Mouse (Mus musculus): ENCODE results near the gene Ptpro. TPM values are rescaled to one million over a fixed set of nuclear protein-coding genes. Genes with fewer than 3 reads are reported as not detected.

Ptpro gene
- total RNA-seq, 2 experiments from 2014 or later, result 25.5 to 27.5 TPM

DNA sequence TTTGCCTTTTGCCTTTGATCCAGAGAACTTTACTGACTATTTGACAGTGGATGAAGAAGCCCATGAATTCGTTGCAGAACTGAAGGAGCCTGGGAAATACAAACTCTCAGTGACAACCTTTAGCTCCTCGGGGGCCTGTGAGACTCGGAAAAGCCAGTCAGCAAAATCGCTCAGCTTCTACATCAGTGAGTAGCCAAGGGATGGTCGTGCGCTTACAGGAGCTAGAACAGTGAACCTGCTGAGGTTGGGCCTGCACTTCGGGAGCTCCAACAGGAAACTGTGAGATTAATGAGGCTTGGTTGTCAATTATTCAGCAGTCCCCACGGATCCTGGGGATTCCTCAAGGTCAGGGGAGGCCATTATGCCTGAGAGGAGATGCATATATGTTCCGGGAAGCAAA is 130.4 kb downstream of the Ptpro start:
- DNase-seq (ENCODE audit: low spot score in 2 of 2), result no peak

DNA sequence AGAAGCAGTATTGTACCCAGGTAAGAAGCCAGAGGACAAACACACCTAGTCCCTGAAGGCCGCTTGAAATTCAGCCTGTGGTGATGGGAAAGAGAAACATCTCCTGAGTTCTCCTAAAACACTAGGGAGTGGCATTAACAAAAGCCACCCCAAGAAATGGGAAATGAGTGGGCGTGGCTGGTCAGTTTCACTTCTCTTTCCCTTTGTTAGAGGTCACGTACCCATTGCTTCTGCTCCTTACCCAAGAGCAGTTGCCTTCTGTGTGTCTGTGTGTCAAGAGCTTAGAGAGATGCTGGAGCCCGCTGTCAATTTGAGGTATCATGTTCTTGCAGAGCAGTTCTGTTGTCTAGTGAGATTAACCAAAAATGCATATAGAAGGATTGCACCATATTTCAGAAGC is 134.2 kb downstream of the Ptpro start:
- DNase-seq (ENCODE audit: low spot score in 2 of 2), result no peak

DNA sequence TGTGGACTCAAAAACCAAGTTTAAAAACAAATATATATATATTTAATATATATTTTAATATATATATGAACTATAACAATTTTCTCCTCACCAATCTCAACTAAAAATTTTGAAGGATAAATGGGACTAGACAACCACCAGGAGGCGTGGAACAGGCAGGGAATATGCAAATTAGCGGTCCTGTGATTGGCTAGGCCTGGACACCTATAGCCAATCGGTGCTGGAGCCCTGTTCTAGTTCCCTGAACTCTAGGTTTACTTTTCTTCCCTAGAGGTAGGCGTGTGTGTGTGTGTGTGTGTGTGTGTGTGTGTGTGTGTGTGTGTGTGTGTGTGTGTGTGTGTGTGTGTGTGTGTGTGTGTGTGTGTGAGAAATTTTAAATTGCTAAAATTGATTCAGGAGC is 134.8 kb downstream of the Ptpro start:
- DNase-seq (ENCODE audit: low spot score in 2 of 2), result no peak

DNA sequence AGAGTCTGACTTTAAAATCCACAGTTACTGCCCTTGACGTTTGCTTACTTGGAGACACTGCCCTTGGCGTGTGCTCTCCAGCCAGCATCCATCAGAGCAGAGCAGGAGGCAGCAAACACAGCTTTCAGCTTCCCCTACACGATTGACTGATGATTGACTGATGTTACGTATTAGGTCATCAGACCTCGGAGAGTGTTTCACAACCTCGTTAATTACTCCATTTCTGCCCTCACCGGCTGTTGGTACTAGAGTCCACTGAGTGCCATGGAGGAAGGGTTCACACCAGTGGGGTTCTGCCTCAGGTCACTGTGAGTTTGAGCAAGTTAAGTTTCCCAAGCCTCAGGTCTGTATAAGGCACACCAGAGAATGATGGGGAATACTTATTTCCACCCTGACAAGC is 143.0 kb downstream of the Ptpro start:
- no peak for DNase-seq (ENCODE audit: low spot score in 2 of 2)

DNA sequence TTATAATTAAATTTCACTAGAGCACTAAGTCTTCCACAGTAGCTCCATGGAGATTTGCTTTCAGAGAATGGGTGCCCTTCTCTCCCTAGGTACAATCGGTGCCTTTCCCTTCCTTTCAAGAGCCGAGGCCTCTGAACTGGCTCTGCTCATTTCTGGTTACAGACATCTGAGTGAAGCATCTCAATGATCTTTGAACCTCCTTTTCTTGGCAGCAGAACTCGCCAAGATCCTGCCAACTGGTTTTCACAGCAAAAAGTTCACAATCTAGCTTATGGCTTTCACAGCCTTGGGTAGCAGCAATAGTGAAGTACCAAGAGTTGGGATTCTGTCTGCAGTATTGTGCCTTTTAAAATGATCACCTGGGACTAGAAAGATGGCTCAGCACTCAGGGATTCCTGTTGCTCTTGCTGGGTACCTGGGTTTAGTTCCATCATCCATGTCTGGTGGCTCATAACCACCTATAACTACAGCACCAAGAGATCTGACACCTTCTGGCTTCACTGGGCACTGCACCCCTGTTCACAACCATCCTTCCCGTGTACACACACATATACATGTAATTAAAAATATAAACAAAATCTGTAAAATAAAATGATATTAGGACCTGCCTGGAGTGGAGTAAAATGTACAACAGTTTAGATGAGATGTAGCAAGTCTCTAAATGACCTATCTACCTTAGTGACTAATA is 144.1 kb downstream of the Ptpro start:
- no peak for DNase-seq (ENCODE audit: low spot score in 2 of 2)

DNA sequence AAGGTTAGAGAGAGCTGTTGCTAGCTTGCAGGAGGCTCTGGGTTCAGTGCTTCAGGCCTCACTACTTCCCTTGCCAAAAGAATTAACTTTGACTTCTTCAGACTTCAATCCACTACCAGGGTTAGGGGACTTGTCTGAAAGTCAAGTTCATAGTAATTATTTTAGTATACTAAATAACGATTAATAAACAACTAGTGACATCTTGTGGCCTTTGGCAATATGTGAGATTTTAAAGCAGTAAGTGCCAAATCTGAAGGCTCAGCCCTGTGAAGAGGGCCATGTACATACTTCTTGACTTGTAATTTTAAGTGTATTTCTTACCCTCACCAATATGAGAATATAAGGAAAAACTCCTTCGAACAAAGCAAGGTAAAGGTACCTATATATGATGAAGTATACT is 145.2 kb downstream of the Ptpro start:
- no peak for DNase-seq (ENCODE audit: low spot score in 2 of 2)

DNA sequence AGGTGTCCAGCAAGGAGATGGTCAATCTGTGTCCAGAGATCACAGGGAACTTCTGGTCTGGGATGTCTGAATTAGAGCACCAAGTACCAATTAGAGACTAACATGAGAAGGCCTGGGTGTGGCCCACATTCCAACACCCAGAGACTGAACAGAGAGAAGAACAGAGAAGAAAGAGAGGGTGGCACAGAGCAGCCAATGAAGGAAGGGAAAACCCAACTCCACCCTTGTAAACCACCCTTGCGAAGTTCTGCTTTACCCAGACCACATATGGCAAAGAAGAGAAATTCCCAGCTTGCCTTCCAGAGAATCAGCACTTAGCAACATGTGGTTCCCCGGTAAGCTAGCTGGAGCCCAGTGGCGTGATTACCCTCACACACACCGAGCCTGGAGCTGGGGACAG is 152.1 kb downstream of the Ptpro start:
- no peak for DNase-seq (ENCODE audit: low spot score in 2 of 2)

DNA sequence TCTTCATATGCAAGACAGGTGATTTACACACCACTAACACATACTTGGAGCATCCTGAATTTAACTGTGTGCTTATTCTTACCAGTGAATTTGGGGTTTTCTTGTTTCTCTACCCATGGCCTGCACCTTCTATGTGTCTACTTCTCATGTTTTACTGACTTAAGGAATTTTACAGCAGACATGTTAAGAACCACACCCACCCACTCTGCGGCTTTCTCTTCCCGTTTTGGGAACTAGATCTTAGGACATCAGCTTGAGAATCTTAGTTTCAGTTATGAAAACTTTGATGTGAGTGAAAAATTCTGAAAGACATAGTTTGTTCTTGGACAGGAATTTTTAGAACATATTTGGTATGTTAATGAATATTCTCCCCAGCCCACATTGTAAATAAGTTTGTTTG is 153.6 kb downstream of the Ptpro start:
- no peak for DNase-seq (ENCODE audit: low spot score in 2 of 2)

DNA sequence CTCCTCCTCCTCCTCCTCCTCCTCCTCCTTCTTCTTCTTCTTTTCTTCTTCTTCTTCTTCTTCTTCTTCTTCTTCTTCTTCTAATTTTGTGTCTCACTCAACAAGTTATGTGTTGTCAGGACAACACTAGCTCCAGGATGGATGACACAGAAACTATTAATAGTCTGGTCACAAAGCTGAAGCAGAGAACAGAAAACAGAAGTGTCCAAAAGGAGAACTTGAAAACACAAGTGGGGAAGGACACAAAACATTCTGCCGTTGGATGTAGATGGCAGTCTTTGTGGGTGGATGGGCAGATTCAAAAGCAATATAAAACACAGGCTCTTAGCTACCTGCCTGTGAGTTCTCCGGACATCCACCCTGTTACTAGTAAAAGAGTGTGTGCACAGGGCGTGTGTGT is 158.4 kb downstream of the Ptpro start:
- no peak for DNase-seq (ENCODE audit: low spot score in 2 of 2)

DNA sequence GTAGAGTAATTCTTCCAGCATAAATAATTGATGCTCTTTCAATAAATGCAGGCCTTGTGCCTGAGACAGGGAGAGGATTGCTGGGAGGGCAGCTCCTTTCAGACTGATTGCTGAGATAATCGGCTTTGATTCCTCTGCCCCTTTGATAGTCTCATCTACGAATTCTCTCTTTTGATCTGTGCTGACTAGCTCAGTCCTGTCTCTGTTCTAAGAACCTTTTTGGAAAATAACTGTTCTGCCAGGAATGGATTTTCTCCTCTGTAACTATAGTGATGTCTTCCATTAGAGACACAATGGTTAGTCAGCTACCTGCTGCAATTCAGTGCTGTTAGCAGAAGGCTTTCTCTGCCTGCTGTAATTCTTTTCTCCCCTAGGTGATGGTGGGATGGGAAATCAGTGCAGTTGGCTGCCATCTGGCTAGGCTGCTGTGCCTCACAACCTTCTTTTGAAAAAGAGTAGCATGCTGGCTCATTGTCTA is 159.8 kb downstream of the Ptpro start:
- no peak for DNase-seq (ENCODE audit: low spot score in 2 of 2)

DNA sequence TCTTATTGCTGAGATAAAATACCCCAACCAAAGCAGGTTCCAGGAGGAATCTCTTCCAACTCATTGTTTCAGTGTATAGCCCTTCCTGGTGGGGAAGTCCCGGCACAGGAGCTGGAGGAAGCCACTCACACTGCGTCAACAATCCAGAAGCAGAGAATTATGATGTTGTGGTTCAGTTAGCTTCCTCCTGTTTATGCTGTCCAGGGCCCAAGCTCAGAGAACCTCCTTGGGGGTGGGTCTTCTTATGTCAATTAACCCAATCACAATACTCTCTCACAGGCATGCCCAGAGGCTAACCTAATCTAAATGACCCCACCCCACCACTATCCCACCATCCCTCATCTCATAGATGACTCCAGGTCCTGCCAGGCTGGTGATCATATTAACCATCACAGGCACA is 160.9 kb downstream of the Ptpro start:
- DNase-seq (ENCODE audit: low spot score in 2 of 2), result no peak

DNA sequence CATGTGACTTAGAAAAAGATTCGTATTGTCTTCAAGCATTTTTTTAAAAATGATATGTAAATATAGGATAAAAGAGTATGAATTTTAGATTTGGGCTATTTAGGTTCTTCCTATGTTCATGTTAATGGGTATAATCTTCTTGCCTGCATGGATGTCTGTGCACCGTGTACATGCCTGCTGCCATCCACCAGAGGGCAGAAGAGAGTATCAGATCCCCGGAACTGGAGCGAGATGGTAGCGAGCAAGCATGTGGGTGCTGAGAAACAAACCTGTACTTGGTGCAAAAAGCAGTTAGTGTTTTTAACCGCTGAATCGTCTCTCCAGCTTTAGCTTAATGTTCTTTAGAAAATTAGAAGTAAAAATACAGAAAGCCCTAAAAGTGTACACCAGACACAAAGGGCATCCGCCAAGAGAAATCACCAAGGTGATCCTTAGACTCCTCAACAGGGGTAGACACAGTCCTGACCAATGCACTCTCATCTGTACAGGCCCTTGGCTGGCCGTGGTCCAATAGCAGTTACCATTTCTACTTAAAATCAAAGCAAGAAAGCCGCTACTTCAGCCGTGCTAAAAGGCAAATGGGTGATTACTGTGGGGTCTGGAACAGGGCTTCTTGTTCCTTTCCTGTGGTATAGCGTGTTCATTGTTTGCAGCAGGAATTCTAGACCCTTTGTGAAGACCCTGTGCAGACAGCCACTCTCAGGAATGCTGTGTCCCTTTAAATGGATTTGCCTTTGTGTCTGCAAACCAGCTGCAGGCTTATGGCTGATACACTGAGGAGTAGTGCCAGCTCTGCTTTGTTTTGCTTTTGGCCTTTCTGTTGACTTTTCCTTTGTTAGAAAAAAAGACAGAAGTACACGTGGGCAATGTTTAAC is 162.6 kb downstream of the Ptpro start:
- peak; percentile 42 to 61 for DNase-seq (ENCODE audit: low spot score in 2 of 2)

DNA sequence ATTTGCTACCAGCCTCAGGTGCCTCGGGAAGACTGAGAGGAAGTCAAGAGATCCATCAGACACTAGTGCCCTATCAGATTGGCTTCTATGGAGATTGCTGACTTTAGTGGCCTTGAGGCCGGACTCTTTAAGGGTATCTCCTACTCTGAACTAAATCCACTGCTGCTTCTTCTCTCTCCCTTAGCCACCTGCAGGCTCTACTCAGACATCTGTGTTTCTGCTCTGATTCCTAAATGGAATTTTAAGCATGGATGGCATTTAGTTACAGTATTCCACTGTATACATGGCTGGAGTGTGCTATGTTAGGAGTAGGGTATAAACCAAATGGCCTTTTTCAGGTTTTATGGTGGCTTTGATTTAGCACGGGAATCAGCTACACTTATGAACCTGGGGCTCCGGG is 170.7 kb downstream of the Ptpro start:
- DNase-seq (ENCODE audit: low spot score in 2 of 2), result no peak

DNA sequence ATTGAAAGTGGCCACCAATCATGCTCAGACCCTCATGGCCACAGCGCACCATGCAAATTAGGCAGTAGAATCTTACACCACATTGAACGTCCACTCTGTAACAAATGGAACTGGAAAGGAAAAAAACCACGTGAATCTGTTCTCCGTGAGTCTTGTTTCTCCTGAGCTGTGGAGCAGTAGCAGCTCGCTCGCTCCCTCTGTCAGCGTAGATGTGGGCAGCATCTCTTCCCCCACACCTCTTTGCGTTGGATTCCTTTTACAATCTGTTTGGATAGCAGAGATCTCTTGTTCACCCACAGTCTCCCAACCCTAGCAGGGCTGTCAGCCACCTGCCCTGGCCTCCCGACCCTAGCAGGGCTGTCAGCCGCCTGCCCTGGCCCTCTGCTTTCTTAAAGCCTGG is 171.7 kb downstream of the Ptpro start:
- DNase-seq (ENCODE audit: low spot score in 2 of 2), result no peak

DNA sequence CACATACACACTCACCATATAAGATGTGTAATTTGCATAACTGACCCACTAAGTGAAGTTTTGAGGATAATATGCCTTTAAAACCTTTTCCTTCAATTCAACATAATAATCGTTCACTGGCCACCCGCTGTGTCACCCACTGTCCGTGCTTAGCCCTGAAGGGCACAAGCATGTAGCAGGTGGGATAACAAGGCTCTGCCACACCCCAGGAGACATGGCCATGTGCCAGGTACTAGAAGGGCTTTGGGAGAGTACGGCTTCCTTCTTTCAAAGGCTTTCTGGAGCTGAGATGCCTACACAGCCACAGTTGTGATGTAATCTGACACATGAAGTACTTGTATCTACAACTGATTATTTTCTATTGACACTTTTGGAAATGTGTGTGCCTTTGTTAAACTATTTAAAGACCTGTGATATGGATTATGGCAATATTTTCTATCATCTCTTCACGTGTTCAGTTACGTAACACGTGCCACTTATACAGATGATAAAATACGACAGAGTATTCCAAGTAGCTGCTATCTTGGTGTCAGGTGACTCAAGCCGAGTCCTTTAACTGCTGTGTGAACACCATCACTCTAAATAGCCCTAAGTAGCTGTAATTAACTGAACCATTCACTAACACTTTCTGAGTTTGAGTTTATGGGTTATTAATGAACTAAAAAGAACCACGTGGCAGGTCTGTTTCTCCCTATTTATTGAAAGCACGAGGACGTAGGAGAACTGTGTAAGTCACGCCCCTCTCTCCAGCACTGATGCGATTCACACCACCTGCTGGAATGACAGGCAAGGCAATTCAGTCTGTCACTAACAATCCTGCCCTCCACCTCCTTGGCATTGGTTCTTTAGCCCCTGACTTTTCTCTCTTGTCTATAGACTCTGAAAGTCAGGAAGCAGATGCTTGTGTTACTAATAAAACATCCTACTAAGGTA is 173.6 kb downstream of the Ptpro start:
- no peak for DNase-seq (ENCODE audit: low spot score in 2 of 2)

DNA sequence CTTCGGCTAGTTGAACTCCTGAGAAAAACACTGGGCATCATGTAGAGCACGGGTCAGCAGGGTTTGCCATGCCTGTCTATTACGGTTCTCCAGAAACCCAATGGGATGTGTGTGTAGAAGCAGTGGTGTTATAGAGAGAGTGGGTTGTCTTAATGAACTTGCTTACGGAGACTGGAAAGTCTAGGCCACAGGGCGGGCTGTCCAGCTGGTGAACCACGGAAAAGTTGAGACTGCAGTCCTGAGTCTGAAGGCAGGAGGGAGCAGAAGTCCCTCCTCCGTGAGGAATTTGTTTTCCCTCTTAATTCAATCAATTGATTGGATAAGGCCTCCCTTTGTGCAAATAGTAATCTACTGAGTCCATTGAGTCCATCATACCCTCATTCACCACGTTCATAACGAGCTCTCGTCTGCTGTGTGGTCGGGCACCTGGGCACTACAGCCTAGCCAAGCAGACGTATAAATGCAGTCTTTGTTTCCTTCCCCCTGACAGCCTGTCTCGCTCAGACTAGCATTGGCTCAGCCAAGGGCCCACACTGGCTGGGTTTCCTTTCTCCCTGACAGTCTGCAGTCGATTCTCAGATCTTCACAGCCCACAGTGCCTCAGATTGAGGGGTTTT is 181.5 kb downstream of the Ptpro start:
- no peak for DNase-seq (ENCODE audit: low spot score in 2 of 2)

DNA sequence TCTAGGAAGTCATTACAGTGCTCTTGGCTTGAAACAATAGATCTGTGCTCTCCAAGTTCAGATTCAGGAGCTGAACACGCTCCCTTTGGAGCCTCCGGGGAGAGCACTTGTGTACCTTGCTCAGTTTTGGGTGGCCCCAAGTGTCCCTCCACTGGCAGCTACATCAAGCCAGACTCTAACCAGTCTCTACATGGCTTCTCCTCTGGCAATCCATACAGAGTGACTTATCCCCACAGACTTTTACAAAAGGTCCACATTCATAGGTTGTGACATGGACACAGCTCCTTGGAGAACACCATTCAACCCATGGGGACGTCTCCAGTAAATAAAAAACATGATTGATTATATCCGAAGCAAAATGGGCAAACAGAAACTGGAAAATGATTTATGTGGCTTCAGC is 185.4 kb downstream of the Ptpro start:
- no peak for DNase-seq (ENCODE audit: low spot score in 2 of 2)

DNA sequence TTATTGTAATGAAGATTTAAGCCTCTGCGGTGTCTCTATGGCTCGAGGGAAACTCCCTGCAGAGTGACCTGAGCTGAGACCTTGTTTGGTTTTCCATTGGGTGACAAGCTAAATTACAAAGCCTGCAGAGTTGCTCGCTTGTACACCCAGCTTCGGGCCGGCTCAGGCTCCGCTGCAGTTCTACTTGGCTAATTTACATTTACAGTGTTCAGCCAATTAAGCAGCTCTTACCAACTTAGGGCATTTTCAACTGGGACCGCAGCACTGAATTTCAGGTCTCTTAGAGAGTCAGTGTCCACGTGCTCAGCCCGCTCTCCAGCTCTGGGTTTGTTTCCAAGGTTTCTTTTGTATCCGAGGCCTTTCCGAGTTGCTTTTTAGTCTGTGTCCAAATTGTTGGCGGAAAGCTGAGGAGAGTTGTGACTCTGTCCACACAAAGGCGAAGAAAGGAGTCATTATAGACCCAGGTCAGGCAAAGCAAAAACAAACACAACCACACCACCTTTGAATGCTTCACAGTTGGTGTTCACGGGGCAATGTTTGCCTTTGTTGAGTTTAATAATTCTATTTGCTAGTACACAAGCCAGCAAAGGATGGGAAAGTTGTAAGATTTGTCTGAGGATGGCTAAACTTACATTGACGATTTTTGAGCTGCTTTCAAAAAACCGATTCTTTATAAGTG is 185.9 kb downstream of the Ptpro start:
- no peak for DNase-seq (ENCODE audit: low spot score in 2 of 2)

DNA sequence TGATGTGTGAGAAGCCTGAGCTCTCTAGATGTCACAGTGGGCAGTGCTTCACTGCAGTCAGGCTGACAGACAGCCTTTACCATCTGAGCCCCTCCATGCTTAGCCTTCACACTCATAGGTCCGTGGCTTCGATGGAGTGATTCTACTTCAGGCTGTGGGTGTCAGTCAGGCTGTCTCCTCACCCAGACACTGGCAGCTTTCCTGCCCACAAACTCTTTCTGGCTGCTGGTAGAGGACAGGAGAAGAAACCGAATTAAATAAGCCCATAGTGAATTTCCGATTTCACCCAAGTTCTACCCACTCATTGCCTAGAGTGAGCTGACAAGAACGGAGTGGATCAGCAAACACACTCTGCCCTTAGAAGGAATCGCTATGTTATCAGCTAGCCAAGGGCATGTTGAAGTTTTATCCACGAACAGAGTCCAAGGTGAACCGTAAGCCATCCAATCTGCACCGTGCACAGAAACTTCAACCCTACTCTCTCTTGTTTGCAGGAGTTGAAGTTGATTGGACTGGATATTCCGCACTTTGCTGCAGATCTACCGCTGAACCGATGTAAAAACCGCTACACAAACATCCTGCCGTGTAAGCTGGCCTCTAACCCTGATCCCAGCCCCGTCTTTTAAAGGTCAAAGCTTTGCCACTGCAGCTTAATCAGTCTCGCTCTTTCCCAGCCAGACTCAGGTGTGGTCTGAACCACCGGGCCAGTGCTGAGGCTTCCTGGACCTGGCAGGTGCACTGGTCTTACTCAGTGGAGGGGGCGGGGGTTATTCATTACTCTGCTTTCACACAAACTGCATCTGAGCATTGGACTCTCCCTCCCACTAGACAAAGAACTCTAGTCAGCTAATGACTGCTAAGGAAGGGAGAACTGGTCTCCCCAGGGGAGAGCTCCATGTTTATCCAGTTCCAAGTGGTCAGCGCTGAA is 188.7 kb downstream of the Ptpro start:
- DNase-seq (ENCODE audit: low spot score in 2 of 2), result peak; percentile 7 to 37

Measured in left cerebral cortex, adult 18-20 months (tissue).